Mouse (Mus musculus): ENCODE data around the gene Idh1.

DNA sequence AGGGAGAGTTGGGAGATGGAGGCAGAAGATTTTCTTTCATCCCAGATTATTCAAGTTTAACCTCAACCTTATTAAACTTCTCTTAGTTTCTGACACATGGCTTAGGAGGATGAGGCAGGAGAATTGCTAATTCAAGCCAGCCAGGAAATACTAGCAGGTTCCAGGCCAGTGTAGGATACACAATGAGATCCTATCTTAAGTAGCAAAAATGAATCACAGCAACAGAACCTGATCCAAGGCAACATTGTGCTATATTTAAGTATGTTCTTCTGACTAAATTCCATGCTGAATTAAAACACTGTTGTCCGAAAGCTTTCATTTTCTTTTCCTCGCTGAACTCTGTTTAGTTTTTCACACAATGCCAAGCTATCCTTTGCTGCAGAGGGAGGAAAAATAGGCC is 6.9 kb upstream of the Idh1 start:
- TF ChIP-seq POLR2A (IDR thresholded peaks at IDR 0.05; ENCODE audit: borderline replicate concordance, extremely low read depth, low read depth, low read length) (no peak), CTCF (IDR thresholded peaks at IDR 0.05; ENCODE audit: insufficient read depth, low read length) (no peak)
